Mouse (Mus musculus) layer of hippocampus, postnatal 25 days (tissue): ENCODE results near the gene Tmem80. TPM values are rescaled to one million over a fixed set of nuclear protein-coding genes. Genes with fewer than 3 reads are reported as not detected.
A peak's percentile ranks its signal among the peaks of the same experiment; 100 is the strongest.

ENCODE experiments used
- DNase-seq, 2 experiments: peaks; one replicate each; pipeline ENCODE4 v3.0.0; 2022; ENCODE audit warnings: mixed read lengths in 2 of 2, low spot score in 1 of 2; ENCODE audit errors: extremely low spot score in 1 of 2
- total RNA-seq, 2 experiments: library from RNA; stranded (reverse); gene quantifications; 2 replicates each; pipeline ENCODE4 v1.2.3; 2021

The Tmem80 gene
- total RNA-seq, 2 experiments from 2014 or later = 28.8 to 39.3 TPM

DNA sequence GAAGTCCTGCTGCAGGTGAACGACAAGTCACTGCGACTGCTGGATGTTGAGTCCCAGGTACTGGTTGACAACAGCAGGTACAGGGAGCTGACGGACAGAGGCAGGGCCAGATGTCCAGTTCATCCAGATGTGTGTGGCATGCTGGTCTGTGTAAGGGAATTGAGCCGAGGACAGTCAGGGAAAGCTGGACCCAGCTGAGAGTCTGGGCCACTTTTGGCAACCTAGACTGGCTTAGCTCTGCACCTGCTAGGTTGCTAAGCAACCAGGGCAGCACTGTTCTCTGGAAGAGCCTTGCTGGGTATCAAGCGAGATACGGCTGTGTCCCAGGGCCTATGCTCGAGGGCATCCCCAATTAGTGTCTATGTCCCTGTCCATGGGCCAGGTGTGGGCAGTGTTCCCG is 27.5 kb downstream of the Tmem80 start:
- no peak for DNase-seq

DNA sequence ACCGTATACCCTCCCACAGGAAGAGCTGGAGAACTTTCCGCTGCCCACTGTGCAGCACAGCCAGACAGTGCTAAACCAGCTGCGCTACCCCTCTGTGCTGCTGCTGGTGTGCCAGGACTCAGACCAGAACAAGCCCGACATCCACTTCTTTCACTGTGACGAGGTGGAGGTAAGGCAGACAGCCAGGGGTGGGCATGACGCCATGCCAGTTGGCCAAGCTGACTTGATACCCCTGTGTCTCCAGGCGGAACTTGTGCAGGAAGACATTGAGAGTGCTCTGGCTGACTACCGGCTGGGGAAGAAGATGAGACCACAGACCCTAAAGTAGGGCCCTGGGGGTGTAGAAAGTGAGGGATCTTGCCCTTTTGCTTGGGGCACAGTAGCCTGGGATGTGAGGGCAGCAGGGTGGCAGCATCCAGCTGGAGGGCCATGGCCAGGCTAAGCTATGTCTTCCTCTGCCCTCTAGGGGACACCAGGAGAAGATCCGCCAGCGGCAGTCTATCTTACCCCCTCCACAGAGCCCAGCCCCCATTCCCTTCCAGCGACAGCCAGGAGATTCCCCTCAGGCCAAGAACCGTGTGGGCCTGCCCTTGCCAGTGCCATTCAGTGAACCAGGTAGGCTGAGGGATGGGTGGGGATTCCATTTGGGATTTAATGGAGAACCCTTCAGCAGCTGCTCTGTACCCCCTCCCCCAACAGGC is 28.2 kb downstream of the Tmem80 start:
- DNase-seq = peak in 1 of 2 experiments; percentile 37

- peak; percentile 20 for DNase-seq
Measured at GRCm38 (mm10) chr7:141356971-141357370, 29.4 kb downstream of the Tmem80 start.

DNA sequence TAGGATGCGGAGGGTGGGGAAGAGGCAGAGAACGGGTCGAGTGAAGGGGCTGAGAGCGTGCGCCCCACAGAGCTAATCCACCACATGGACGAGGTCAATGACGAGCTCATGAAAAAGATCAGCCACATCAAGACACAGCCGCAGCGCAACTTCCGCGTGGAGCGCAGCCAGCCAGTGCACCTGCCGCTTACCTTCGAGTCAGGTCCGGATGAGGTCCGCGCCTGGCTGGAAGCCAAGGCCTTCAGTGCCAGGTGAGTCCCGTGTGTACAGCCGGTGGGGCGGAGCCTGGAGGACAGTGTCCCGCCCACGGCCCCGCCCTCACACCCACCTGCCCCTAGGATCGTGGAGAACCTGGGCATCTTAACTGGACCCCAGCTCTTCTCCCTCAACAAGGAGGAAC is 34.0 kb downstream of the Tmem80 start:
- no peak for DNase-seq

- DNase-seq = peak; percentile 51 to 83
Measured at GRCm38 (mm10) chr7:141363106-141363751, 35.7 kb downstream of the Tmem80 start.

- no peak for DNase-seq
Measured at GRCm38 (mm10) chr7:141363752-141364125, 36.2 kb downstream of the Tmem80 start.

- no peak for DNase-seq
Measured at GRCm38 (mm10) chr7:141364349-141365048, 37.0 kb downstream of the Tmem80 start.

GRCm38 (mm10) chr7:141365049-141365445 is 37.5 kb downstream of the Tmem80 start:
- DNase-seq = no peak

DNA sequence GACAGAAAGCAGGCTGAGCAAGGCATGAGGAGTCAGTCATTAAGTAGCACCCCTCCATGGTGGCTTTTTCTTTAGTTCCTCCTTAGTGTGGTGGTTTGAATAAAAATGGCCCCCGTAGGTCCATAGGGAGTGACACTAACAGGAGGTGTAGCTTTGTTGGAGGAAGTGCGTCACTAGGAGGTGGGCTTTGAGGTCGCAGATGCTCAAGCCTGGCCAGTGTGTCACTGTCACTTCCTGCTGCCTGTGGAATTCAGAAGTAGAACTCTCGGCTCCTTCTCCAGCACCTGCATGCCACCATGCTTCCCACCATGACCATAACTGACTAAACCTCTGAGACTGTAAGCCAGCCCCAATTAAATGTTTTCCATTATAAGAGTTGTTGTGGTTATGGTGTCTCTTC is 39.8 kb downstream of the Tmem80 start:
- DNase-seq = no peak

- DNase-seq = no peak
Measured at GRCm38 (mm10) chr7:141369918-141370317, 42.4 kb downstream of the Tmem80 start.

DNA sequence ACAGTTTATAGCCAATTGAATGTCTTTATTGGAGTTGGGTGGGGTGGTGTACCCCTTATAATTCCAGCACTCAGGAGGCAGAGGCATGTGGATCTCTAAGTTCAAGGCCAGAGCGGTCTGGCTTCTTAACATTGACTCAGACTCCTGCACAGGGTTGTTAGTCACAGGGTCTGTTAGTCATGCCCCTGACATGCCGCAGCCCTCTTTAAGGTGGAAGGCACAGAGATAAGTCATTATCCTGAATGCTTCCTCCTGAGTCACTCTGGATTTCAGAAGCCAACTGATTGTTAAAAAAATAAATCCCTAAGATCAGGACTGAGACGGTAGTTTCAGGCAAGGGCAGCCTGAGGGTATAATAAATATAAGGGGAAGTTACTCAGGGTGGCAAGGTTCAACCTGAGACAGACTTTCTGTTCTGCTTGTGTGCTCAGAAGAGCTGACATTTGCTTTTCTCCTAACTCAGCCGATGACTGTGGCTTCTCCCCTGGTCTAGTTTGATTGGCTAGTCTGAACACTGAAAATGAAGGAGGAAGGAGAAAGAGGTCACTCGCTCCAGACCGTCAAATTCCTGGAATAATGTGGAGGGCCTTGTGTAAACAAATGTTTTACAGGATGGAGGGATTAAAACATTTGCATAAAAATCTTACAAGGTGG is 44.5 kb downstream of the Tmem80 start:
- no peak for DNase-seq

GRCm38 (mm10) chr7:141373611-141374010 is 46.1 kb downstream of the Tmem80 start:
- no peak for DNase-seq

DNA sequence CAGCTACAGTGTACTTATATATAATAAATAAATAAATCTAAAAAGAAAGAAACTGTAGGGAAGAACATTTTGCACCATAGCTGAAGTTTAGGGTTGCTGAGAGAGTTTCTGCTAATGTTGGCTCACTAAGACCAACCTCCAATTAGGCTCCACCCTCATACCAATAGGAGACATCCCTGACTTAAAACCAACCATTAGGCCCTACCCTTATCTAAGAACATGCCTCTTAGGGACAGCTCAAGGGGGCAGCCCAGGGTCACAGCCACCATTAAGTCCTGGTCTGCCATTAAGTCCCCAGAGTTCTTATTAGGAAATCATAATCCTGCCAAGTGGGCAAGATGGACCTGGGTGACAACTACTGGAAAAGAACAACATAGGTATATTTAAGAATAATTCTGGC is 46.9 kb downstream of the Tmem80 start:
- DNase-seq = no peak

GRCm38 (mm10) chr7:141379584-141379983 is 52.0 kb downstream of the Tmem80 start:
- no peak for DNase-seq

DNA sequence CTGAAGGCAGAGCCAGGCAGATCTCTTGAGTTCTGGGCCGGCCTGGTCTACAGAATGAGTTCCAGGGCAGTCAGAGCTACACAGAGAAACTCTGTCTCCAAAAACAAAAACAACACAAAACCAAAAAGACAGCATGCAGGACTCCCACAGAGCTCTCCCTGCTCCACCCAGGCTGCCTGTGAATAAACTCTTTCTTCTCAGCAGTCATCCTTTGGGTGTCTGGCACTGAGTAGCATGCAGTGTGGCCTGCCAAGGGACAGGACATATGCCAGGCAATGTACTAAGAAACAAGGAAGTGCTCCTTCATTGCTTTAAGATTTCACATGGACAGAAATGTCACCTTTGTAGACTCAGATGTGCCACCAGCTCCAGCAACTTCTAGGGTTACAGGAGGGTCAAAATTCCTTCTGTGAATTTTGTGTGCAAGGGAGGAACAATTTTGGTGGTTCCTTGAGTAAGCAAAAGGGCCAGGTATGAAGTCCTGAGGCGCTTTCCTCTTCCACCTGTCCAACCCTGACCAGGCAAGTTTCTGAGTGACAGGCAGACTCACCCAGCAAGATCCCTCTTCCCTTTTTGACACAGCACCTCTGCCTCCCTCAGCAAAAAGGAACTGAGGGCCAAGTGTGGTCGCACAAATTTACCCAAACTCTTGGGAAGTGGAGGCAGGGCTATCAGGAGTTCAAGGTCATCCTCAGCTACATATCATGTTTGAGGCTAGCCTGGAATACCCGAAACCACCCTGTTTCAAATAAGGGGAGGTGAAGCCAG is 53.7 kb downstream of the Tmem80 start:
- no peak for DNase-seq

Other genes with a start within 250 kb of the Tmem80 start
- gene Pkp3, start 249.5 kb upstream of the Tmem80 start, total RNA-seq = not detected
- 1 to 10 TPM; 1.9 to 3.2 TPM for gene Sigirr, start 227.2 kb upstream of the Tmem80 start, total RNA-seq
- not detected for gene Ano9, start 209.9 kb upstream of the Tmem80 start, total RNA-seq
- 10 to 100 TPM; 58.7 to 61.1 TPM for gene Ptdss2, start 205.4 kb upstream of the Tmem80 start, total RNA-seq
- 10 to 100 TPM; 32.5 to 36.5 TPM for gene Rnh1, start 154.9 kb upstream of the Tmem80 start, total RNA-seq
- 100 to 1,000 TPM; 193 to 235 TPM for gene Hras, start 133.7 kb upstream of the Tmem80 start, total RNA-seq
- gene Lrrc56, start 133.6 kb upstream of the Tmem80 start, total RNA-seq = 1 to 10 TPM; 4.5 to 6.1 TPM
- gene Lmntd2, start 113.7 kb upstream of the Tmem80 start, total RNA-seq = not detected
- gene Rassf7, start 111.9 kb upstream of the Tmem80 start, total RNA-seq = under 1 TPM; 0.64 to 0.80 TPM
- gene Phrf1, start 99.0 kb upstream of the Tmem80 start, total RNA-seq = 10 to 100 TPM; 67.1 to 71.1 TPM
- 1 to 10 TPM in 1 of 2 experiments, under 1 TPM in 1; 0.91 to 1.9 TPM for gene Irf7, start 61.3 kb upstream of the Tmem80 start, total RNA-seq
- not detected for gene Cdhr5, start 51.0 kb upstream of the Tmem80 start, total RNA-seq
- gene Sct, start 48.6 kb upstream of the Tmem80 start, total RNA-seq = not detected
- gene Drd4, start 35.7 kb upstream of the Tmem80 start, total RNA-seq = under 1 TPM in 1 of 2 experiments, not detected in 1; 0.12 TPM
- gene Deaf1, start within 50 bp of the Tmem80 start, total RNA-seq = 10 to 100 TPM; 91.3 to 92.6 TPM
- 1 to 10 TPM; 4.7 to 6.2 TPM for gene Eps8l2, start 11.1 kb downstream of the Tmem80 start, total RNA-seq
- 100 to 1,000 TPM; 125 to 154 TPM for gene Taldo1, start 64.5 kb downstream of the Tmem80 start, total RNA-seq
- gene Gatd1, start 86.4 kb downstream of the Tmem80 start, total RNA-seq = 10 to 100 TPM; 42.4 to 49.2 TPM
- 100 to 1,000 TPM; 286 to 299 TPM for gene Cend1, start 101.8 kb downstream of the Tmem80 start, total RNA-seq
- 100 to 1,000 TPM; 351 to 355 TPM for gene Slc25a22, start 110.2 kb downstream of the Tmem80 start, total RNA-seq
- 1 to 10 TPM in 1 of 2 experiments, under 1 TPM in 1; 0.84 to 2.2 TPM for gene Pidd1, start 116.3 kb downstream of the Tmem80 start, total RNA-seq
- gene Rplp2, start 119.6 kb downstream of the Tmem80 start, total RNA-seq = 100 to 1,000 TPM; 526 to 589 TPM
- 10 to 100 TPM; 23.2 to 30.4 TPM for gene Pnpla2, start 127.5 kb downstream of the Tmem80 start, total RNA-seq
- 1 to 10 TPM; 2.1 to 4.2 TPM for gene Cracr2b, start 133.4 kb downstream of the Tmem80 start, total RNA-seq
- 10 to 100 TPM; 25.7 TPM for gene Cd151, start 139.7 kb downstream of the Tmem80 start, total RNA-seq
- 10 to 100 TPM; 40.9 to 47.2 TPM for gene Polr2l, start 147.4 kb downstream of the Tmem80 start, total RNA-seq
- gene Tspan4, start 147.5 kb downstream of the Tmem80 start, total RNA-seq = 10 to 100 TPM; 12.2 to 14.3 TPM
- 10 to 100 TPM; 81.3 to 84.0 TPM for gene Chid1, start 212.1 kb downstream of the Tmem80 start, total RNA-seq
- gene Ap2a2, start 234.4 kb downstream of the Tmem80 start, total RNA-seq = 100 to 1,000 TPM; 238 to 254 TPM